Mouse (Mus musculus) yolk sac, embryonic 10.5 days (tissue): Measurements from ENCODE around the gene Slc4a4.
"Not testable (repeated sequence)": the region's sequence is repeated elsewhere in the genome, so short reads cannot be mapped to it uniquely, and the experiment has no call there.

Experiments used
- DNase-seq: peaks from one replicate; pipeline ENCODE4 v3.0.0-alpha.2; 2017; ENCODE audit warnings: low spot score

The Slc4a4 gene

DNA sequence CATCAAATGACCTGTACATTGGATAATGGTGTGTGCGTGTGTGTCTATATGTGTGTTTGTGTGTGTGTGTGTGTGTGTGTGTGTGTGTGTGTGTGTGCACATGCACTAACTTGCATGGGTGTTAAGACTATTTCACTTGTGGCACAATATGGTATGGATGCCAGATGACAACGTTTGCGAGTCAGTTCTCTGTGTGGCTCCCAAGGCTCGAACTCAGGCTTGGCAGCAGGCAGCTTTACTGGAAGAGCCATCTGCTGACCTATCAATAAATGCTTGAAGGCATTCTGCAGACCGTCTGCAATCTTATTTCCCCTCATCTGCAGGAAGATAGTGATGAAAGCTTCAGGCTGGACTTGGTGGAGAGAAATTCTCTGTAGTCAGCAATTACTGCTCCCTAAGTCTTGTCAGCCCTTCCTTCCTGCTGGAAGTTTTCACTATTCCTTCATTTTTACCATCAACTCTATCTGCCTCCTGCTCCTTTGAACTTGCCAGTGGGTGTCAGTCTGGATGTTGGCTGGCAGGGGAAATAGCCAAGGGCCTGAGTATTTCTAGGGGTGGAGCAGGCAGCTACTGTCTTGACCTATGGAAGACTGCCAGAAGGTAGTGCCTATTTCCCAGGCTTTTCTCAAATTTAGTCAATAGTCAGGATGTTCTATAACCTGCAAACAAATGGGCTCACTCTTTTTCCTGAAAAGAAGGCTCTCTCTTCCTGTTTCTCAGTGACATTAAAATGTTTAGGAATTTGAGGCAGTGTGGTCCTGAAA lies 73.9 kb downstream of the Slc4a4 start:
- peak; percentile 9 for DNase-seq

DNA sequence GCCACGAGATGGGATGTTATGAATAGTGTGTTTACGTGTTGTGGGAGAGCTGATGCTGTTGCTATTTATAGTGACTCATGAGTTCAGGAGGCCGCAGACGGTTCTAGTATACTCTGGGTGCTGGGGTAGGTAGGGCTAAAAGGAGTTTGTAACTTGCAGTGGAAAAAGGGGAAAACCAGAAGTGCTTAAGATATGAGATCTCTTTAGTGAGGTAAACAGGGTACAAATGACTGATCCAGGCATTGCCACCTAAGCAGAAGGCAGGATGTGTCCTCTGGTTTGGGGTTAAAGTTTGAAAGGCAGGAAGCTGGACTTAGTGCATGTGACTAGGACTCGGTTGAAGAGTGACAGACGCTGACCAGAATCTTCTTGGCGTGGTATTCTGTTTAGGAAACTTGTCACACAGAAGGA lies 74.7 kb downstream of the Slc4a4 start:
- peak; percentile 74 for DNase-seq

GRCm38 (mm10) chr5:88964685-88965290 lies 78.2 kb downstream of the Slc4a4 start:
- no peak for DNase-seq

DNA sequence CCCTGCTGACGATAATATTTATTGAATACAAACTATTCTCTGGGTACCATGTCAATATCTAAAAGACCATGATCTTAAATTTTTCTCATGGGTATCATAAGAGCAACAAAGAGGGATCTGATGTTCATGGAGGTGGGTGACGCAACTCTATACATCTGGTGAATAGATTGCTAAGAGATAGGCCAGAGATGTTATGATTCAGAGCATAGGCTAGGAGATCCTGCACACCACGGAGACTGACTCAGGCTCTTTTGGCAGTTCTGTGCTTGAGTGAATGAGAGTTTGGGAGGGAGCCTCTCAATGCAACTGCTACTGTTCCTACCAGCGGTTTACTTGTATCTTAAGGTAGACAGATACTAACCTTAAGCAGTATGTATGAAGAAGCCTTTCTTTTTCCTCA lies 79.9 kb downstream of the Slc4a4 start:
- no peak for DNase-seq

DNA sequence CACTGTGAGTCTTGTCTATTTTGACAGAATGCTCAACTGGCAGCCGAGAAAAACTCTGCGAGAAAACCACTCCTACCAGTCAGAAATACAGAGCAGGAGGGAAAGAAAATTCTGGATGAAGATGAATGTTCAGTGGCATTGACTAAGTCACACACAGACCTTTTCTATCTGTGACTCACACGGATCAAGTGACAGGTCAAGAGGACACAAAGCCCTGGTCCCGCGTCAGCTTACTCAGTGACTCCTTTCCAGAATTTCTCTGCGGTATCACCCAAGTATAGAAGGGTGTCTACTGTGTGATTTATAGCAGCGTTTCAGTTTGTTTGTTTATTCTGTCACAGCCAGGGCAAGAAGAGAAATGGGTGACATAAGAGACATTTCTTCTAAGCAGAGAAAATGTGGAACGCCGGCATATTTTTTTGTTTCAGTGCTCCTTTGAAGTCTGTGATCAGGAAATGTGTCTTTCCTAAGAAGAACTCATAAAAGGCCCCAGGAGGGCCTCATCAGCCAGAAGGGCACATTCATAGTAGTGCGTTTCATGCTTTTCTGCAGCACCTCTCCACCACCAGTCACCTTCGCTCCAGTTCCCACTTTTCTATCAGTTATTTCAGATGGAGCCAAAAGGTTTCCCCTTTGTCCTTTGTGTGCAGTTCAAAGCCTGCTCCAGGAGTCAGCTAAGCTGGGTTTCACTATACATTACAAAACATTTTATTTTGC lies 82.5 kb downstream of the Slc4a4 start:
- peak; percentile 57 for DNase-seq

DNA sequence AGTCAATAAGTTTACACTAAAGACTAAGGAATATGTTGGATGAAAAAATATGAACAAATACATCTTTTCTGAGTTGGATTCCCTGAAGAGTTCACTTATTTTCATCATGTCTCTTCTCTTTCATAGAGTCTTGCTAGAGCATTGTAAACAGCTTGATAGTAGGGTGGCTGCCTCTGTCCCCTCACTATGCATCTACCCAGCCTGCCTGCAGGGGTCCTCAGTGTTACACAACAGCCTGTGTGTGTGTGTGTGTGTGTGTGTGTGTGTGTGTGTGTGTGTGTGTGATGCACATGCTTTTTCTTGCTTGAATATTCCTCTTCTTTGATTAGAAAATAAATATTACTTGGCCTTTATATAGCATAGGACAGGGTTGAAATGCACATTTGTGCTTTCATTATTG lies 84.9 kb downstream of the Slc4a4 start:
- no peak for DNase-seq

DNA sequence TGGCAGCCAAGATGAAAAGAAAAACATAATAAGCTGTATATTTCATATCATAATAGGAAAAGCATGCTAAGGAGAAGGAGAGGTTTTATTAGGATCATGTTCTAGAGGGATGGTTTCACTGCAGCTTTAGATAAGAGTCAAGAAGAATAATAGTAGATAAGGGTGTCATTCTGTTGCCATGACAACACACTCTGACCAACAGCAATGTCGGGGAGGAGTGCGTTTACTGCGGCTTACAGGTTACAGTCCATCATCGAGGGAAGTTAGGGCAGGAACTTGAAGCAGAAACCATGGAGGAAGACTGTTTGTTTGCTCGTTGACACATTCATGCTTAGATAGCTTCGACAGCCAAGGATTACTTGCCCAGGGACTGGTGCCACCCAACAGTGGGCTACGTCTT lies 85.7 kb downstream of the Slc4a4 start:
- no peak for DNase-seq

DNA sequence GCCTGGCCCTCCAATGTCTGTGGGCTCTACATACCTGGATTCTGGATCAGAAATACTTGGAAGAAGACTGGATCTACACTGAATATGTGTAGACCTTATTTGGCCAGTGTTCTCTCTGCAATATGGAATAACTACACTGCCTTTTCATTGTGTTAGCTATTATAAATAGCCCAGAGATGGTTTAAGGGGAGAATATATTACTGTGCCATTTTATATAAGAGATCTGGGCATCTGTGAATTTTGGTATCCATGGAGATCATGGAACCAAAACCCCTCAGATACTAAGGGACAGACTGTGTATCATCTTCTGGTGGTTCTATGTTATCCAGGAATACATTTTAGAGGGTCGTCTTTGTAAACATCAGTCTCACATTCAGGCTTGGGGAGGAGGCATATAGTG lies 86.5 kb downstream of the Slc4a4 start:
- DNase-seq, result no peak

GRCm38 (mm10) chr5:88975694-88976093 lies 89.1 kb downstream of the Slc4a4 start:
- DNase-seq, result no peak

- no peak for DNase-seq
Measured at GRCm38 (mm10) chr5:88976428-88976827, 89.8 kb downstream of the Slc4a4 start.

DNA sequence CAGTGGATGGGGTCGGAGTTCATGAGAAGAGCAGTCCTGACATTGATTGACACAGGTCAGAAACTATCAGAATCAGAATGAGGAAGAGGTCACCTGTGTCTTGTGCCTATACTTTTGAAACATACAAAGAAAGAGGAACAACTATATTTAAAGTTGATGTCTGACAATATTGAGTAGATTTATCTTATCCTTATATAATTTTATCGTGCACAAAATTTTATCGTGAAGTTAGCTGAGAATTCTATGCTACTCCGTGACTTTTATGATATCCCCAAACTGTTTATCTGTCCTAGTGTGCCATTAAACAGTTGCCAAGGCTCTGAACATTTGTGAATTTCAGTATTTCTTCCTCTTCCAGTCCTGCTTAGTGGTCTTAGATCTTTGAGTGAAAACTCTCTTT lies 94.1 kb downstream of the Slc4a4 start:
- no peak for DNase-seq

GRCm38 (mm10) chr5:88981243-88982014 lies 94.8 kb downstream of the Slc4a4 start:
- DNase-seq, result no peak

- DNase-seq, result no peak
Measured at GRCm38 (mm10) chr5:88982040-88982736, 95.6 kb downstream of the Slc4a4 start.

DNA sequence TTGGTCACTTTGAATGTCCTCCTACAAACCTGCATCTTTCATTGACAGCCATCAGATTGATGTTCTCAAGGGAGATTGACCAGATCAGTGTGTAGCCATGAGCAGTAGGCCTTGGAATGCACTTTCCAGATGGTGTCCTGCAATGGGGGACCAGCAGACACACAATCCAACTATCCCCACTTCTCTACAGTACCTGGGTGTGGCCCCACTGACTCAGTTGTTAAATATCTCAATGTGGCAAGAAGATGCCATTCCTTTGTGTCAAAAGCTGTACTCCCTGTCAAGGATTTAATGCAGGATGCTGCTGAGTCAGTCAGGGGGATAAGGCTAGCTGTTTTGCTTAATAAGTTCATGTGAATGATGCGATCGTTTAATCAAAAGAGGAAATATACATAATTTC lies 96.6 kb downstream of the Slc4a4 start:
- no peak for DNase-seq

DNA sequence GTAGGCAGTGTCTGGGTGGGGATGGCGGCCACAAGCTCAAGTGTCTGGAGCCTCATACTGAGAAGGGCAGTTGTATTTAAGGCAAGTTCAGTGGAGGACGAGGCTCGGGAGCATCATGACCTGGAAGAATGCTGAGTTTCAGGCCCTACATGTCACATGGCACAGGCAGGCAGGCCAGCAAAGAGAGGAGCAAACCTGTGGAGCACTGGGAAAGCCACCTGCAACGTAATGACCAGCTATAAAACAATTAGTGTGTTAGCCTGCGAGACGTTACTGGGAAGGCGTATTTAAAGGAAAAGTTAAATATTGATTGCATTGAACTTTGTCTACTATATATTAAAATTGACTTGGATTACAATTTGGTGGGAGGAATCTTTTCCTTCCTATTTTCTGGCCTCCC lies 97.0 kb downstream of the Slc4a4 start:
- DNase-seq, result no peak

DNA sequence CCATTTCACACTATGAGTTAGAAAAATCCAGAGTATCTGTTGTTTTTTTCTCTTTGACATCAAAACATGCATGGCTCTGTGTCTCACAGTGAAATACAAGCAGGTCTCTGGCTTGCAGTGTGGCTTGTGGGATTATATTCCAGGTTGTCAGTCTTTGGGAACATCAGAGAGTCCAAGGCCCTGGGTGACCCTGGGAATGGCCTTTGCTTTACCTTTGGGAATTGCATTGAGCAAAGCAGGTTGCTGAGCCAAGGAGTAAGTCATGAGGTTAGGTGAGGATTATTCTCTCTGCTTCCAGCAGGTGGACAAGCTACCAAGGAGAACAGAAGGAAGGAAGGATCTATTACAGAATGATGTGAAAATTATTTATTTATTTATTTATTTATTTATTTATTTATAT lies 102.4 kb downstream of the Slc4a4 start:
- DNase-seq, result no peak

DNA sequence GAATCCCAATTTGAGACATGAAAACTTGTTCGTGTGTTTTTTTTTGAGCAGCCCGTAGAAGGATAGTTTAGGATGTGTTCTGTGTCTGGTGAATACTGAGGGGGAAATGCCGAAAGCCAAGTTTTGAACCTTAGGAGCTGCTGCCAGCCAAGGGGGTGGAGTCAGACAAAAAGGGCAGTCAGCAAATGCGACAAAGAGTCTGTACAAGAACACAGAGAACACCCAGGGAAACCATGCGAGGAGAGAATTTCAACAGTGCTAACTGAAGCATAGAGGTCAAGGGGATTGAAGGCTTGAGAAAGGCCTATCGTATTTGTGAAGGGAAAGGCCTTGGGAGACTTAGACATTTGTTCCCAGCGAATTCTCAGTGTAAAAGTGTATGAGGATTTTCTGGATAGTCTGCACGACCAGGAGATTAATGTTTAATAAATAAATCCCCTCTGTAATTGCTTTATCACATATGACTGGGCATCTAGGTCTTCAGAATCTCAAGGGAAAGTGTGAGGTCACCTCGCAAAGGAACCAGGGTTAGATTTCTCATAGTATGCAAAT lies 103.7 kb downstream of the Slc4a4 start:
- DNase-seq, result no peak

DNA sequence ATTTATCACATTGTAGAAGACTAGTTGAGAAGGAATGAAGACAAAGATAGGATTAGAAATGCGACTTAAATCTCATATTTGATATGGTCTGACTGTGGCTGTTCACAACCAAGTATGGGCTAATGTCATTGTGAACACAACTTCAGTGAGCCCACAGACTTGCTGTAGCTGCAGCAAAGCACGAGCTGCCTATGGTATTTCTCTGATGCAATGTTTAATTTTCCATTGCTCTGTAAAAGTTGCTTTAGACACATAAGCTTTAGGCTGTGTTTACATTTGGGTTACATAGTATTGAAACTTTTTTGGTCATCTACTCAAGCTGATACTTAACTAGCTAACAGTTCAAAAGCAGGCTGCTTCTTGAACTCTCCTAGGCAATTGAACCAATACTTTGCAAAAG lies 104.7 kb downstream of the Slc4a4 start:
- not testable (repeated sequence) for DNase-seq

- no peak for DNase-seq
Measured at GRCm38 (mm10) chr5:88994533-88994932, 107.9 kb downstream of the Slc4a4 start.

DNA sequence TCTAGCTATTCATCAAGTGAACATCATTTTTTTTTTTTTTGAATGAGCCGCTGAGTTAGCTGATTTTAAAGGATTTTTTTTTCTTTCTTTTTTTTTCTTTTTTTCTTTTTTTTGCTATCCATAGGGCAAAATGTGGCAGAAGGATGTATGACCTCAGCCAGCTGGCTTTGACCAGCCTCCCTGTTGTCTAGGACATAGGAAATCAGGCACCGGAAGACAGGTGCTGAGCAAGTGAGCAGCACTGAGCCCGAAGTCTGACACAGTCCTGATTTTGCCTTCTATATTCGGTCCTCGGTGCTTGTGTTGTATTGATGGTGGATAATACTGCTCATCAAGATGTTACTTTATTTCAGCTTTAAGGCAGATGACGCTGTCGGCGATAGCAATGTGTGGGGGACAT lies 109.6 kb downstream of the Slc4a4 start:
- no peak for DNase-seq

DNA sequence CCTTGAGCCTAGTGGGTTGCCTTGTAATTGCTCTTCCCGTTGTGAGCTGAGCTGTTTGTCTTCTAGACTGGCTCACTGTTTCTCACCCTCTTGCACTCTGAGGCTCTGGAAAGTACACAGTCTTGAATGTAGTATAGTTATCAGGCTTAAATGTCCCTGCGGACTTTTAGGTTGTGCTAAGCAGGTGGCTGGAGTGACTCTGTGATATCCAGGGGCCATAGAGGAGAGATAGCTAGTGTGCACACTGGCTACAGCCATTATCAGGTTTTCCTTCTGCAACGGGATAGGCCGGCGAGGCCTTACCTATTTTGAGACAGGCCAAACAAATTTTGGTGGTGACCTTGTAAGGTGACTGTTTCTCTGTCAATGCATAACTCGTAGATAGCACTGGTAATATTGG lies 110.7 kb downstream of the Slc4a4 start:
- DNase-seq, result no peak

DNA sequence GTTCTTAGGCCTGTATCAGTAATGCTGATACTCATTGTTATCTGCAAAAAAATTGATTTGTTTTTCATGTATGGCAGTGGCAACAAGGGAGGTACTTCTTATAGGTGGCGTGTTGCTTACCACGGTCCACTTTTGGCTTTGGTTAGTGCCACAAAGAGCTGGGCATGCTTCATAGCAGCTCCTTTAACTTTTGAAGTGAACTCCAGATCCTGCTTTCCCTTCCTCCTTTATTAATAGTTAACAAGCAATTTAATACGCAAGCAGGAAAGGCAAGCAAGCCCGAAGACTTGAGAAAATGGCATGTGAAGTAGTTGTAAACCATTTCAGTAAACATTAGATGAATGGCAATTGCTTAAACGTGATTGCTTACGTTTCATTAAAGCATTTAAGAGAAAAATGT lies 113.2 kb downstream of the Slc4a4 start:
- DNase-seq, result no peak
